Mouse (Mus musculus) ES-Bruce4 (cell line): ENCODE data around the gene Zfand4. TPM values are rescaled to one million over a fixed set of nuclear protein-coding genes. Genes with fewer than 3 reads are reported as not detected.

Source experiments
- H3K27ac ChIP-seq: 2 replicates; pipeline ENCODE4 v1.5.1; 2012; ENCODE audit warnings: low read length, inconsistent platforms; ENCODE audit not compliant: insufficient read depth
- H3K27me3 ChIP-seq: 2 replicates; pipeline ENCODE4 v1.6.1; 2012; ENCODE audit warnings: mild to moderate bottlenecking, low read length, inconsistent platforms; ENCODE audit not compliant: control insufficient read depth, poor library complexity, insufficient read depth, severe bottlenecking
- H3K36me3 ChIP-seq: 2 replicates; pipeline ENCODE4 v1.6.1; 2012; ENCODE audit warnings: inconsistent platforms, mild to moderate bottlenecking, low read length, moderate library complexity; ENCODE audit not compliant: control insufficient read depth, poor library complexity, insufficient read depth, severe bottlenecking
- H3K4me1 ChIP-seq: one replicate; pipeline ENCODE4 v1.8.1; 2011; ENCODE audit warnings: low read length; ENCODE audit not compliant: control insufficient read depth, insufficient read depth
- H3K4me3 ChIP-seq: 2 replicates; pipeline ENCODE4 v1.5.1; 2011; ENCODE audit warnings: low read depth, mild to moderate bottlenecking, low read length
- H3K9ac ChIP-seq: 2 replicates; pipeline ENCODE4 v1.6.1; 2012; ENCODE audit warnings: low read depth, mild to moderate bottlenecking, inconsistent platforms; ENCODE audit not compliant: poor library complexity, severe bottlenecking
- H3K9me3 ChIP-seq: replicated peaks from 2 replicates; pipeline ENCODE4 v1.6.1; 2012; ENCODE audit warnings: mild to moderate bottlenecking, low read length, inconsistent platforms; ENCODE audit not compliant: control insufficient read depth, poor library complexity, insufficient read depth, severe bottlenecking
- CTCF ChIP-seq: IDR thresholded peaks from one replicate; pipeline ENCODE4 v1.8.1; 2011; ENCODE audit warnings: low read depth, low read length
- EP300 ChIP-seq: IDR thresholded peaks from 2 replicates; pipeline ENCODE4 v1.6.1; 2011; ENCODE audit warnings: low read depth, low read length; ENCODE audit not compliant: insufficient read depth
- POLR2A ChIP-seq: IDR thresholded peaks from one replicate; pipeline ENCODE4 v1.8.1; 2011; ENCODE audit warnings: low read length; ENCODE audit not compliant: insufficient read depth
- polyA plus RNA-seq: library from polyadenylated mRNA; stranded (reverse); fragments of >200 nt; gene quantifications from 2 replicates; pipeline ENCODE4 v1.2.4, GENCODE M21; 2011; ENCODE audit warnings: low read depth; ENCODE audit not compliant: missing spikeins, insufficient read depth, insufficient read length

Gene Zfand4
- polyA plus RNA-seq, 1 experiment, result 7.0 TPM

GRCm38 (mm10) chr6:116358056-116358455, 94.0 kb downstream of the Zfand4 start:
- H3K9me3 ChIP-seq, result no peaks in the 10 kb centered on the region
- no peaks in the 10 kb centered on the region for H3K4me1 ChIP-seq

DNA sequence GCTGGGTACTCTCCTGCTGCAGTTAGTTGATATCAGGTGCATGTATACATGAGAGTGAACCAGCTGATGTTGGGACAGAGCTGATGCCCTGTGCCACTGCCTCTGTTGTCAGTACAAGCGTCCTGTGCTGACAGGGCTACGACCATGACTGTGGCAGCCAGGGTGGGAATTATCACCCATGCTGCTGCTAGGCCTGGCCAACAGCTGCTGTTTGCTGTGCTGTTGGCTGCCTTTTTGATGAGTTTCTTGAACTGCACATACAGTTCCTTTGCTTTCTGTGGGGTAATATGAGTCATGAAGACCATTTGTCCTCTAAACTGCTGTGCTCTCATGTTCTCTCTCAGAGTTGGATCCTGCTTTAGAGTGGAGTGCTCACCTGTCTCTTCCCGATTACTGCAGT, 95.2 kb downstream of the Zfand4 start:
- no peak for TF ChIP-seq EP300
- no peak for TF ChIP-seq POLR2A
- TF ChIP-seq CTCF, result no peak

More at GRCm38 (mm10) chr6:116358056-116358455, 94.0 kb downstream of the Zfand4 start:
- TF ChIP-seq CTCF (no peak), EP300 (no peak), POLR2A (no peak)
- Histone ChIP-seq H3K4me3 (no peak overlapping the region), H3K9ac (no peak overlapping the region), H3K27me3 (no peaks in the 10 kb centered on the region), H3K36me3 (no peaks in the 10 kb centered on the region), H3K27ac (no peak overlapping the region)

GRCm38 (mm10) chr6:116361463-116361862, 97.4 kb downstream of the Zfand4 start:
- Histone ChIP-seq H3K36me3 (no peaks in the 10 kb centered on the region), H3K27ac (no peak overlapping the region), H3K4me1 (no peaks in the 10 kb centered on the region), H3K4me3 (no peak overlapping the region), H3K27me3 (no peaks in the 10 kb centered on the region), H3K9me3 (no peaks in the 10 kb centered on the region), H3K9ac (no peak overlapping the region)
- TF ChIP-seq EP300, result no peak
- TF ChIP-seq POLR2A, result no peak
- no peak for TF ChIP-seq CTCF

More for the DNA sequence above, 95.2 kb downstream of the Zfand4 start:
- Histone ChIP-seq H3K27ac (no peak overlapping the region), H3K9me3 (no peaks in the 10 kb centered on the region), H3K27me3 (no peaks in the 10 kb centered on the region), H3K4me1 (no peaks in the 10 kb centered on the region), H3K4me3 (no peak overlapping the region), H3K36me3 (no peaks in the 10 kb centered on the region), H3K9ac (no peak overlapping the region)

DNA sequence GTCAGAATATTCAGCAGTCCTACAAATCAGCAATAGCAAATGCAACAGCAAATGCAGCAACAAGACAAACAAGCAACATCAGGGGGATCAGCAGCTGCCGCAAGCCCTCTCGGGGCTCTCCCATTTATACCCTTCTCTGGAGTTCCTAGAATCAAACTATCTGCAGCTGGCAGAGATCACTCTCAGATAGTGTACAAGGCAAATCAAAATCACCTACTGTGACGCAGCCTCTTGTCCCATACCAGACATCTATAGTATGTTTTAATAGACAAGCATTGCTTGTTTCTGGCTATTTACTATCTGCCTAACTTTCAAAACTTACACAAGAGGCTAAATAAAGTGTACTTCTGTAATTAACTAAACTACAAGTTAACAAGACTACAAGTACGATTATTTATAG, 98.0 kb downstream of the Zfand4 start:
- no peaks in the 10 kb centered on the region for H3K36me3 ChIP-seq
- H3K27me3 ChIP-seq, result no peaks in the 10 kb centered on the region
- TF ChIP-seq CTCF (no peak), POLR2A (no peak), EP300 (no peak)
- H3K4me1 ChIP-seq, result no peaks in the 10 kb centered on the region
- no peak overlapping the region for H3K9ac ChIP-seq
- no peaks in the 10 kb centered on the region for H3K9me3 ChIP-seq
- no peak overlapping the region for H3K27ac ChIP-seq
- H3K4me3 ChIP-seq, result no peak overlapping the region

GRCm38 (mm10) chr6:116367971-116368370, 103.9 kb downstream of the Zfand4 start:
- Histone ChIP-seq H3K36me3 (no peaks in the 10 kb centered on the region), H3K27ac (no peak overlapping the region), H3K9me3 (no peaks in the 10 kb centered on the region), H3K4me3 (no peak overlapping the region), H3K4me1 (no peaks in the 10 kb centered on the region), H3K9ac (no peak overlapping the region), H3K27me3 (no peaks in the 10 kb centered on the region)
- TF ChIP-seq CTCF (no peak), POLR2A (no peak), EP300 (no peak)

DNA sequence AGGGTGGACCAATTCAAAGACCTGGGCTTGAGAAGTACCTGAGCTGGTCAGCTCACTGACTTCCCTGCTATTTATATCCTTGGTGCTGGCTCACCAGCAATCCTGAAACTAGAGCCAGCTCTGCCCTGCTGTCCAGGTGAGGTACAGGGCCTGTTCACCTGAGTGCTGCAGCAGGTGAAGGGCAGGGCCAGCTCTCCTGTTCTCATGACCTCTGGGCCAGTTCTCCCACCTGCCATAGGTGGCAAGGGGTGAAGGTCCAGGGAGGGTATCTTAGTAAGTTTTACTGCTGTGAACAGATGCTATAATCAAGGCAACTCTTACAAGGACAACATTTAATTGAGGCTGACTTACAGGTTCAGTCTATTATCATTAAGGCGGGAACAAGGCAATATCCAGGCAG, 105.8 kb downstream of the Zfand4 start:
- no peaks in the 10 kb centered on the region for H3K9me3 ChIP-seq
- no peak overlapping the region for H3K4me3 ChIP-seq
- no peak overlapping the region for H3K9ac ChIP-seq
- no peak overlapping the region for H3K27ac ChIP-seq
- TF ChIP-seq POLR2A, result no peak
- TF ChIP-seq EP300, result no peak
- no peak for TF ChIP-seq CTCF
- H3K4me1 ChIP-seq, result no peaks in the 10 kb centered on the region
- H3K36me3 ChIP-seq, result no peaks in the 10 kb centered on the region
- no peaks in the 10 kb centered on the region for H3K27me3 ChIP-seq
